Mouse (Mus musculus): Measurements from ENCODE around the gene Smim6.

The Smim6 gene

GRCm38 (mm10) chr11:115911632-115912376, at the start of gene Smim6:
Smim6 (plus strand) TSS chr11:115912017.
- DNase-seq (ENCODE audit: low read depth, low spot score), result no peak

GRCm38 (mm10) chr11:115863895-115864294, 47.9 kb upstream of the Smim6 start:
- DNase-seq (ENCODE audit: low read depth, low spot score), result no peak

- DNase-seq (ENCODE audit: low read depth, low spot score), result no peak
Observed at GRCm38 (mm10) chr11:115869393-115869792, 42.4 kb upstream of the Smim6 start.

GRCm38 (mm10) chr11:115872437-115872836, 39.4 kb upstream of the Smim6 start:
- no peak for DNase-seq (ENCODE audit: low read depth, low spot score)

- no peak for DNase-seq (ENCODE audit: low read depth, low spot score)
Observed at GRCm38 (mm10) chr11:115875935-115876334, 35.9 kb upstream of the Smim6 start.

- no peak for DNase-seq (ENCODE audit: low read depth, low spot score)
Observed at GRCm38 (mm10) chr11:115876438-115876837, 35.4 kb upstream of the Smim6 start.

GRCm38 (mm10) chr11:115877174-115877755, 34.6 kb upstream of the Smim6 start:
- no peak for DNase-seq (ENCODE audit: low read depth, low spot score)

- no peak for DNase-seq (ENCODE audit: low read depth, low spot score)
Observed at GRCm38 (mm10) chr11:115878071-115878470, 33.7 kb upstream of the Smim6 start.

GRCm38 (mm10) chr11:115881002-115881401, 30.8 kb upstream of the Smim6 start:
- no peak for DNase-seq (ENCODE audit: low read depth, low spot score)

GRCm38 (mm10) chr11:115883251-115883650, 28.6 kb upstream of the Smim6 start:
- no peak for DNase-seq (ENCODE audit: low read depth, low spot score)

- no peak for DNase-seq (ENCODE audit: low read depth, low spot score)
Observed at GRCm38 (mm10) chr11:115884361-115884760, 27.5 kb upstream of the Smim6 start.

GRCm38 (mm10) chr11:115885281-115885680, 26.5 kb upstream of the Smim6 start:
- no peak for DNase-seq (ENCODE audit: low read depth, low spot score)

GRCm38 (mm10) chr11:115886446-115886845, 25.4 kb upstream of the Smim6 start:
- no peak for DNase-seq (ENCODE audit: low read depth, low spot score)

GRCm38 (mm10) chr11:115888020-115888419, 23.8 kb upstream of the Smim6 start:
- no peak for DNase-seq (ENCODE audit: low read depth, low spot score)

- no peak for DNase-seq (ENCODE audit: low read depth, low spot score)
Observed at GRCm38 (mm10) chr11:115889159-115889558, 22.7 kb upstream of the Smim6 start.

- DNase-seq (ENCODE audit: low read depth, low spot score), result no peak
Observed at GRCm38 (mm10) chr11:115892213-115892612, 19.6 kb upstream of the Smim6 start.

- DNase-seq (ENCODE audit: low read depth, low spot score), result no peak
Observed at GRCm38 (mm10) chr11:115893071-115893470, 18.7 kb upstream of the Smim6 start.

GRCm38 (mm10) chr11:115894755-115895520, 16.9 kb upstream of the Smim6 start:
- DNase-seq (ENCODE audit: low read depth, low spot score), result no peak

- DNase-seq (ENCODE audit: low read depth, low spot score), result no peak
Observed at GRCm38 (mm10) chr11:115898446-115898845, 13.4 kb upstream of the Smim6 start.

- peak; percentile 87 for DNase-seq (ENCODE audit: low read depth, low spot score)
Observed at GRCm38 (mm10) chr11:115898886-115899285, 12.9 kb upstream of the Smim6 start.

GRCm38 (mm10) chr11:115899486-115900266, 12.1 kb upstream of the Smim6 start, which contains the start of gene Smim5:
Smim5 (plus strand) TSS chr11:115899966.
- no peak for DNase-seq (ENCODE audit: low read depth, low spot score)

Data from telencephalon, adult 2 months (tissue).